Mouse (Mus musculus) embryo, embryonic 10 days (tissue): ENCODE measurements around the gene Ip6k2.

ENCODE experiments used
- DNase-seq: peaks from one replicate; pipeline ENCODE4 v3.0.0-alpha.2; 2015; ENCODE audit warnings: low spot score

Ip6k2 gene

DNA sequence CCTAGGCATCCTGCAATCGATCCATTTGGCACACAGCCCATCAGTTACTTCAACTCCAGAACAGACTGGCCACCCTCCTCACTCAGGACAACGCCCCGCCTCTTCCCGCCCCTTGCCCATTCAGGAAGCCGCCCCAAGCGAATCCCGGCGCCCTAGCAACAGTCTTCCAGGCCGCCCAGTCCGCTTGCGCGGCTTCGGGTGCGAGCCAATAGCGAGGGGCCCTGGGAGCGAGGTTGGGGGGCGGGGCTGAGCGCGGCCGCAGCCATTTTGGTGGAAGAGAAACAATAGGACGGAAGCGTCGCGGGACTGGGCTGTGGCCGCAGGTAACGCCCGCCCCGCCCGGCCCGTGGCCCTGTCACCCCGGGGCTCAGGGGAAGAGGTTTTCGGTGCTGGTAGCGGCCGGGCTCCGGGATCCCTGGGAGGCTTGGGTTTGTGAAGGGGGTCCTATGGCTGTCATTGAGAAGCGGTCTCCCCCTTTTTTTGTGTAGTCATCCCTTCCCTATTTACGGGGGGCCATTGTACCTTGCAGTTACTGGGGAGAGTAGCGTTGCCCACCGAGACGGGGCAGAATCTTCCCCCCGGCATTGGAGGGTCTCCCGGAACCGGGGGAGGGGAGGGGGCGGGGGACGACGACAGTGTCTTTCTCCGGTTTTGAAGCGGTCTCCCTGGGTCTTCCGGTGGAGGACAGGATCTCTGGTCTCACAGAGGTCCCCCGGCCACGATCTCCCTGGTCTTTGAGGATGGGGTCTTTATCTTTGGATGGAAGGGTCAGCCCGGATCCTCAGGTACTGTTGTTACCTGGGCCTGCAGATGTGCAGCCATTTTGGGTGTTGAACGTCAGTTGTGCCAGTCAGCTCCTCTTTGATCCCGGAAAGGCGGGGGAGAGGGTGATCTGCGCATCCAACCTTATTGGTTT is at the start of gene Ip6k2:
Ip6k2 (plus strand) TSS at position 249 of the 916 bp plus-strand sequence.
- peak; percentile 96 for DNase-seq

DNA sequence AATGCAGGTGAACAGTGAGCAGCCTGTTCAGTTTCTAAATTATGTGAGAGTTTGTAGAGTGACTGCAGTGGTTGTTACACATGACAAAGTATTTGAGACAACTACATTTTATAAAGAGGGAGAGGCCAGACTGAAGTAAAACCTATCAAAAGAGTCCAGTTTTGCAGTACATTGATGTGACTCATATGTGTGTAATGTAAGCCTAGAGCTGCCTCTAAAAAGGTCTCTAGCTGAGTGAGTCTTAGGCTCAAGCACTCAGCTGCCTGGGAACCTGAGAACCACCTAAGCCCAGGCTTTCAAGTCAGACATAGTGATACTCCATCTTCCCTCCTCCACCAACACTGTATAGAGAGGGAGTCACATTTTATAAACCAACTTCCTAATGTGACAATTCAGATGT is 49.0 kb upstream of the Ip6k2 start:
- no peak for DNase-seq

DNA sequence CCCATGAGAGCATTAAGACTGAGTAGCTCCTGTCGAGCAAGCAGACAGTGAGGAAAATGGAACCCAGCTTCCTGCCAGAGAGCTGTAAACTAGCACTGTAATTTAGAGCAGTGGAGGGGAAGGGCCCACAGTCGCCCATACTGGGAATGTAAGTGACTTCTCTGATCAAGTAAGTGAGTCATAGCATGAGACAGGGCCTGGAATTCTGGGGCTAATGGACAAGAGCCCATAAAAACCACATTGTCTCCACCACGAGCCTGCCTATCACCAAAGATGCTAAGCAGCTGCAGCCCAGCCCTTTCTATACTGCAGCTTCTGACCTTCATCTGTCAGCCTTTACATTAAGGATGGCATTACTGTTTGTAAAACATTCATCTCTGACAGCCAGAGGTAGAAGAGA is 44.4 kb upstream of the Ip6k2 start:
- no peak for DNase-seq

DNA sequence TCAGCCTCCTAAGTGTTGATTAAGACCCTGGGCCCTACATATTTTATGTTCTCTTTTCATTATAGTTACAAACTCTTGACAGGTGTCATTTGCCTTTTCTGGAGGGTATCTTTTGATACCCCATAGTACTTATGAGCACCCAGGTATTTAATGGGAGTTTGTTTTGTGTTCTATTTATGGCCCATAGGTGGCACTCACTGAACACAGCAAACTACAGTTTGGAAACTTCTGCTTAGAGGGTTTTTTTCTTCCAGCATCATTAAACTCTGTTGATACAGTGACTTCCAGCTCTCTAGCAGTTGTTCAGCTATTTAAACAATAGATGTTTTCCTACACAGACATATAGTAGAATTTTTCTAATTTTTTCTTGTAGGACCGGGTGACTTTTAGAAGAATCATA is 43.5 kb upstream of the Ip6k2 start:
- no peak for DNase-seq

DNA sequence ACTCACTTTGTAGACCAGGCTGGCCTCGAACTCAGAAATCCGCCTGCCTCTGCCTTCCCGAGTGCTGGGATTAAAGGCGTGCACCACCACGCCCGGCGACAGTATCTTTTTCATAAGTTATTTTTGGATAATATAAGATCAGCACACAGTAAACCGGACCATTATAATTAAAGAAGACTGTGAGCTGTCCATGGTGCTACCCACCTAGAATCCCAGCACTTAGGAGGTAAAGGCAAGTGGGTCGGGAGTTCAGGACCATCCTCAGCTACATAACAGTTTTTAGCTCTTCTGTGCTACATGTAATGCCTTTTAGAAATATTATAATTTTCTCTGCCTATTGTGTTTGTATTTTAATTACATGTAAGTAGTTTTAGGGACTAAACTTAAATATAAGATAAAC is 41.5 kb upstream of the Ip6k2 start:
- DNase-seq = no peak

DNA sequence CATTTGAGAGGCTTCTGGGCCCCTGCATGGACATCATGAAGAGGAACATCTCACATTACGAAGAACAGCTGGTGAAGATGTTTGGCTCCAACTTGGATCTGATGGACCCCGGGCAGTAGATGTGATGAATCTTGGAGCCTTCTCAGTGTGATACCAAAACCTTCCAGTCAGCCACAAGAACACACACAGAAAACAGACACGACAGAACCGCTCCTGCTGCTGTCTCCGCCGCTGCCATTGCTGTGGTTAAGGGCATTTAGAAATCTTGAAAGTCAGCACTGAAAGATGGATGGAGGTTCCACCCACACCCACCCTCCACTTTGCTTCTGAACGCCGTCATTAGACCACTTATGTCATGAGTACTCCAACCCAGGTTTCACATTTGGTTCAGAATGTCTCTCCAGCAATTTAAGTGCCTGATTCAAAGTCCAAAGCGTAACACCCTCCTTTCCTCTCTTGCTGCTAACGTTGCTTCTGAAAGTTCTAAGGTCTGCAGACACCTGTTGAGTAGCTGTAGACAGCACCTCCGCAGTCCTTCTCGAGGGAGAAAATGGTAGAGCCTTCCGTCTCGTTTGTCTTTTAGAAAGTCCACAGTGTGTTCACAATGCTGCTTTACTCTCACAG is 36.6 kb upstream of the Ip6k2 start:
- no peak for DNase-seq

DNA sequence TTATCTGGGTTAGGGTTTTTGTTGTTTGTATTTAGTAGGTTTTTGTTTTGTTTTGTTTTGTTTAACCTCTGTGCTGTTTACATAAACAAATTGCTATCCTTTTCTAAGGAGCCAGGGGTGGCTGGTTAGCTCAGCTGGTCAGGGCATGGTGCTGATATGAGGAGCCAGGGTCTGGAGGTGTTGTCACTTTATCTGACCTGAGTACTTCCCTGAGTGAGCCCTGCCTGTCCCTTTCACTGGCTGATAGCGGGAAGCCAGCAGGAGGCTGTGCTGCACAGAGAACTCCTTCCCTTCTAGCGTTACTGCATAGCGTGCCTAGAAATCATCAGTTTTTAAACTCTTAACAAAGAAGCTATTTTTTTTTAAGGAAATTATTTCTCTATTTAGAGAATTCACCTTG is 35.9 kb upstream of the Ip6k2 start:
- no peak for DNase-seq

DNA sequence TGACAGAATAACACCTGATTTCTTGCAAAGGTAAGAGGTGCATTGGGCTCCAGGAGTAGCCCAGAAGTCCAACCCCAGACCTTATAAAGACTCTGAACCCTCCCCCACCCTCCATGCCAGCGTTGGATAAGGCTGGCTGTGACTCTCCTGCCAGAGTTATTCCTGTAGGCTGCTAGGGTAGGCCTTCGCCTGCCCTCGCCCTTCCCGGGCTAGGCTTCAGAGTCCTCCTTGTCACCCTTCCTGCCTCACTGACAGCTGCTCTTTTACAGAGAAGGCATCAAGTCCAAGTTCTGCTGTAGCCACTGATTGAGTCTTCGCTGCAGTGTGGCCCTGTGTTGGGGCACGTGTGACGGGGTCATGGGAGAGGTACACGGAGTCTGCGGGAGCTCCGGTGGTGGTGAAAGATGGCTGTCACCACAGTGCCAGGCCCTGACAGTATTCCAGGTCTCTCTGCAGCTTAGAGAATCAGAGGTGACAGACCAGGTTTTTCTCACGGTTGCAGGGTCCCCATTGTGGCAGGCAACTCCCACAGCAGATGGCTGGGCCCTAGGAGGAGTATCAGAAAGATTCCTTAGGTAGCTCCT is 34.9 kb upstream of the Ip6k2 start:
- DNase-seq = no peak

DNA sequence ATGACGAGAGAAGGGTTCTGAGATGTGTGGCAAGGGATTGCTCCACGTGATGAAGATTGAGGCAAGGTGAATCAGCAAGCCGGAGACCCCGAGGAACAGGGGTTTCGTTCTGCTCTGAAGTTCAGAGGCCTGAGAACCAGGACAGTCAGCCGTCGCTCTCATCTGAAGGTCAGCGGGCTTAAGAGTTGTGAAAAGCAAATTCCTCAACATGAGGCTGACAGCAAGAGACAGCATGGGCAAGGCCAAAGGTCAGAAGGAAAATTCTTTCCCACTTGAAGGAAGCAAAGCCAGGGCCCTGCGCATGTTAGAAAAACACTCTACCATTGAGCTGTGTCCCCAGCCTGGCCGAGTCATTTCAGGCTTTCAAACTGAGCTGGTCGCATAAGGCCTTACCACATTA is 33.0 kb upstream of the Ip6k2 start:
- DNase-seq = peak; percentile 13

DNA sequence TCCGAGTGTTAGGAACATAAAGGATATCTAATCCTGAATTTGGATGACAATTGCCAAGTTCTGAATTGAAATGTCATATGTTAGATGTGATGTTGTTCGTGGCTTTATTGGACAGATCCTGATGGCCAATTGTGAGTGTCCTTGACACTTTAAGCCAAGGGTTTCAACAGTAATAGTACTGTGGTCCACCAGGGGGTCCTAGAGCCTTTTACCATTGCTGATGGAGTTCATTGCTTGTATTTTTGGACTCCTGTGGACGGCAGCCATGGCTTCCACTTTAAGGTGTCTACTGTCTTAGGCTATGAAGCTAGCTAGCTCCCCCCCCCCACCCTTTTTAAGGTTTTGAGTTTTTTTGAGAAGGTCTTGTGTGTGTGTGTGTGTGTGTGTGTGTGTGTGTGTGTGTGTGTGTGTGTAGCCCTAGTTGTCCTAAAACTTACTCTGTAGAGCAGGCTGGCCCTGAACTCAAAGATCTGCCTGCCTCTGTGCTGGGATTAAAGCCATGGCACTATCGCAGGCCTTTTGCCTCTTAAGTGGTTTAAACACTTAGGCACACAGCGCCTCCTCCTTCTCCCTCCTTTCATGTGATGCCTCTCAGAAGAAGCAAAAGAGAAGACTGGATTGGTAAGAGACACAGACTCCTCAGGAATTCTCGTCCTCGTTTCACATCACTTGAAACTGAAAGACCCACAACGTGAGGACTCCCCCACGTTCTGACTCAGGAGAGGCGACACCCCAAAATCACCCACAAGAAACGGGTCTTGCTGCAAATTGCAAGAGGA is 31.3 kb upstream of the Ip6k2 start:
- DNase-seq = no peak

DNA sequence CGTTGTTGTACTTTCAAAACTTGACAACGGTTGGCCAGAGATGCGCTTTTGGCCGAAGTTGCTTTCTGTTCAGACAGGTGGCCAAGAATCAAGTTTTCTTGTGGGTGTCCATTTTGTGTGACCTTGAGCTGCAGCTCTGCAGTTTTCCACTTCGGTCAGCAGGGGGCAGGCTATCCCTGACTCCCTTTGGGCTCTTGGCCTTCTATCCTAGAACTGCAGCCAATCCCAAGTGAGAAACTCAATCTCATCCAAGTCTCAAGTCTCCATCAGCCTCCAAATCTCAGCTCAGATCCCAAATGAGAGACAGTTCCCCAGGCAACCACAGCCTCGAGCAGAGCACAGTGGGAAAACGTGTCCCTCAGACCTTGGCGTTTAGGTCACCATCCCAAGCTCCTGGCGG is 30.3 kb upstream of the Ip6k2 start:
- peak; percentile 74 for DNase-seq

DNA sequence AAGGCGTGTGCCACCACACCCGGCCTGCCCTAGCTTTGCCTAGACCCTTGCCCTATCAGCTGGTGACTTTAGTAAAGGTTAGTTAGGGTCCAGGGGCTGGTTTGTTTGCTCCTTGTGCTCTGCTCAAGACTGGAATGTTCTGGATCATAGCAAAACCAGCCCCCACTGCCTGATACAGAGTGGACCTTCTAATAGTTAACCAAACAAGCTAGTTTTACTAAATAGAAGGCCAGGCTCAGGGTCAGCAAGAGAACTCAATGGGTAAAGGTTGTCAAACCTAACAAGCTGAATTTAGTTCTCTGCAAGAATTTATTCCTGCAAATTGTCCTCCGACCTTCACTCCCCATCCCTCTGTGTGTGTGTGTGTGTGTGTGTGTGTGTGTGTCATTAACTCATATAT is 29.6 kb upstream of the Ip6k2 start:
- no peak for DNase-seq

DNA sequence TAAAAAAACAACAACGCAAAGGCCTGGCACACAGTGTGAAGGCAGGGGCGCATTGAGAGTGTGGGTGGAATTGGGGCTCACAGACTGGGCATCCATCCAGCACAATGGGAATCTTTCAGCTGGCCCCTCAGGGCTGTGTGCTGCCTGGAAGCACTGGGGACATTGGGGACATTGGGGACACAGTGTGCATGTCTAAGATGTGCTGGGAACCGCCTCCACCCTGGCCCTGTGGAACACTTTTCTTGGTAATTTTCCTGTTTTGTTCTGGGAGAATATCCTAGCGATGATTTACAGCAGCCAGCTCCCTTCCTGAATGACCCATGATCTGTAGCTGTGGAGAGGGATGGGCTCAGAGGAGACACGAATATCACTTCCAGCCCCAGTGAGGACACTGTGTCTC is 29.2 kb upstream of the Ip6k2 start:
- DNase-seq = no peak

DNA sequence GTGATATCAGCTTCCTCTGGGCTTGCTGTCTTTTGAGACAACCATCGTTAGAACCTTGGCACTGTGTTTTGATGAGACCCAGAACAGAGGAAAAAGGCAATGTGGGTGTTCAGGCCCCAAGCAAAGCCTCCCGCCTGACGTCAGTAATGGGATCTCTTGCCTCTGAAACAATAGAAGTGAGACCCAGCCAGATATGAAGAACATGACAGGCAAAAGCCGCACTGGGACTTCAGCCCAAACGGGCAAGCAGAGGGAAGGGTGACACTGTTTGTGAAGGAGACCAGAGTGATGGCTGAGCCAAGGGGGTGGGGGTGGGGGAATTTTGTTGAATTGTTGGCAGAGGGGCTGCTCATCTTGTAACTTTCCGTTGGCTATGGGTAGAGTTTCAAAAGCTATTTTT is 26.2 kb upstream of the Ip6k2 start:
- no peak for DNase-seq

DNA sequence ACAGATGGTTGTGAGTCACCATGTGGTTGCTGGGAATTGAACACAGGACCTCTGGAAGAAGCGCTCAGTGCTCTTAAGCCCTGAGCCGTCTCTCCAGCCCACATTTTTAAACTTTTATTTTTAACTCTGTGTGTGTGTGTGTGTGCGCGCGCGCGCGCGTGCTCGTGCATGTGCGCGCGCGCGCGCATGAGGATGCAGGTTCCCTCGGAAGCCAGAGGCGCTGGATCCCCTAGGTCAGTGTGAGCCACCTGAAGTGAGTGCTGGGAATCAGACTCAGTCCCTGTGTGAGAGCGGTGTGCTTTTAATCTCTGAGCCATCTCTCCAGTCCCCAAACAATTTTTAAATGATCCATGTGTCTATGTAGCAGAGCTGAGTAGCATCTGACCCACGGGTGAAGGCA is 24.5 kb upstream of the Ip6k2 start:
- no peak for DNase-seq

DNA sequence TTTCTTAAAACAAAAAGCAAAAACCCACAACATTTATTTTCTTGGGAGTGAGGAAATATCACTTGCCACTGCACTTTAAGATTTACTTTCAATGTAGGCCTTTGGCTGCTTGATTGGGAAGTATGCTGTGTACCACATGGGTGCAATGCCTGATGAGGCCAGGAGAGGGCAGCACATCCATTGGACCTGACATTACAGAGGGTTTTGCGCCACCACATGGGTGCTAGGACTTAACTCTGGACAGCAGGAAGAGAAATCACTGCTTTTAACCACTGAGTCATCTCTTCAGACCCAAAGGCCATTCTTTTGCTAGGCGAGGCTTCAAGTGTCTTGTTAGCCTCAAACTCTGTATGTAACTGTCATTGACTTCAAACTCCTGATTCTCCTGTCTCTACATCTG is 23.8 kb upstream of the Ip6k2 start:
- DNase-seq = peak; percentile 74

DNA sequence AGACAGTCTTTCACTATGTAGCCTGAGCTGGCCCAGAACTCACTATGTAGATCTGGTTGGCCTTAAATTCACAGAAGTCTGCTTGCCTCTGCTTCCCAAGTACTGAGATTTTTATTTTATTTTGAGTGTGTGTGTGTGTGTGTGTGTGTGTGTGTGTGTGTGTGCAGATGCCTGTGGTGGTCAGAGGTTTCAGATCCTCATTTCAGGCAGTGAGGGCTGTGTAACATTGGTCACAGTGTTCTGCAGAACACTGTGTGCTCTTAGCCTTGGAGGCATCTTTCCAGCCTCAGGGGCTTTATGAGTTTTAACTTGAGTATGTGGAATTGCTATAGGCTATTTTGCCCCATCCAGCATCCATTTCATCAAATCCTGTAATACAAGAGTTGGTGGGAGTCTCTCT is 22.0 kb upstream of the Ip6k2 start:
- no peak for DNase-seq

DNA sequence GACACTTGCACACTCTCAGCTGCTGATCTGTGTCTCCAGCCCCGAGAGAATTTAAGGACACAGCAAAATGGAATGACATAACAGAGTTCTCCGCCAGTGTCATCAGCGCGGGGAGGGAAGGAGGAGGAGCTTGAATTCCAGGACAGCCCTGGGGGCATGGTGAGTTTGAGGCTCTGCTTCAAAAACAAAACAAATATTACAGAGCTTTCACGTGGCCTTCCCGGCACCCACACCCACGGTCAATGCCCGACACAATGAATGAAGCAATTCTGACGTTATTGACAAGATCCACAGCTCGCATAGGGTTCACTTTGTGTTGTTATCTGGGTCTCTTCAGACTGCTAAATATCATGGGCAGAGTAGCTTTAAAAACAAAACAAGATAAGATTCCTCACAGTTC is 18.6 kb upstream of the Ip6k2 start:
- DNase-seq = no peak

DNA sequence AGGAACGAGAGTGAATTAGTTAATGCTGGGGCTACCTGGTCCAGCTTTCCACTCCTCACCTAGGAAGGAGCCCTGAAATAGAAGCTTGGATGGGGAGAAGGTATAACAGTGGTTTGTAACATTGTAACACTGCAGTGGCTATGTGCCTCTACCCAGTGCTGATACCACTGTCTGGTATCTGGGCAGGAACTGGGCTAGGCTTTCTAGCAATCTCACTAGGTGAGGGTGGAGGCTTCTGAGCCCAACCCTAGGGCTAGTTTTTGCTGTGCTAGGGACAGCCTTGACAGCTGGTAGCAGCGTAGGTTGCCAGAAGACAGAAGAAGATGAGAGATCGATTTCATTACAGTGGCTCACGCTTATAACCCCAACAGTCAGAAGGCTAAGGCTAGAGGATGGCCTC is 7.0 kb upstream of the Ip6k2 start:
- no peak for DNase-seq

DNA sequence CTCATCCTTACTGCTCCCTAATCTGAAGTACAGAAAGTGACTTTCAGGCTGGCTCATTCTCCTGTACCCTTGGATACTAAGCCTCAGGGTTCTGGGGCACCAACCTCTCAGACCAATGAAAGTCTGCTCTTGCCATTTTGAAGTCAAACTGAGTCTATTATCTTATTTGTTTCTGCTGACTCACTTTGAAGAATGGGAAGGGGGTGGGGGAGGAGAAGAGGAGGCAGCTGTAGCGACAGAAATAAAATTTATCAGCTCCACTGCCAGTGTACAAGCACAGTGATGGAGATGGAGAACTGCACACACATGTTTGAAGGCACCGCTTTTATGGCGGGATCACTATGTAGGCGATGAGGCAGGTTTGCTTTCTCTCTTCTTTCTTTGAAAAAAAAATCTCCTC is 6.3 kb upstream of the Ip6k2 start:
- DNase-seq = no peak

DNA sequence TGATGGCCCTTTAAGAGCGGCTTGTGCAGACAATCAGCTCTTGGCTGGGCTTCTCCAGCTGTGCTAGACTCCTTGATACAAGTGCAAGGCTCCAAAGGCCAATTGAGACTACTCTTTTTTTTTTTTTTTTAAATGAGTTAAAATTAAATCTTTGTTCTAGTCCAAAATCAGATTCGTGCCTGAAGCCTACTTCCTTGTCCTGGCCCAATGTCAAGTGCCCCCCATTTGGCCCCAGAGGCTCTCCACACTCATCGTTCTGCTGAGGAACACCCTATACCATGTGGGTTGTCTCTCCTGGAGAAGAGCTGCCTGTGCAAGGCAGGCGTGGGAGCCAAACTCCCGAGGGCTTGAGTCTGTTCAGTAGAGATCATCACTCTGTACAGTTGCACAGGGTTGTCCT is 2.6 kb upstream of the Ip6k2 start:
- DNase-seq = no peak

DNA sequence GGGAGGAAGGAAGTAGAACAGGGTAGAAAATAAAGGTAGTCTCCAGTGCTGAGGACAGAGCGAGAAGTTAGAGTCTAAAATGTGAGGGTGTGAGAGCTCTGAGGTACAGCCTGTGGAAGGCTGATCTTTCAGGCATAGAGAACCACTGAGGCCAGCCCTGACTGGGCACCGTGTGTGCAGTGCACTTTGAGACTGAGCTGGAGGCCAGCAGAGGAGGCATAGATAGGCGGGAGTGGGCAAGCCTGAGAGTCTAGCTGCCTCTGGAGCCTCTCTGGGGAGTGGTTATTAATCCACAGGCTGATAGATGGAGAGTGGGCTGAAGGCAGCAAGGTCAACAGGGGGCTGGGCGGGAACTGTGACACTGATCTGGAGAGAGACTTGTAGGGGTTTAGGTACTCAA is 1.7 kb upstream of the Ip6k2 start:
- DNase-seq = peak; percentile 19
